Mouse (Mus musculus): ENCODE results near the gene Bmt2.

Bmt2 gene

DNA sequence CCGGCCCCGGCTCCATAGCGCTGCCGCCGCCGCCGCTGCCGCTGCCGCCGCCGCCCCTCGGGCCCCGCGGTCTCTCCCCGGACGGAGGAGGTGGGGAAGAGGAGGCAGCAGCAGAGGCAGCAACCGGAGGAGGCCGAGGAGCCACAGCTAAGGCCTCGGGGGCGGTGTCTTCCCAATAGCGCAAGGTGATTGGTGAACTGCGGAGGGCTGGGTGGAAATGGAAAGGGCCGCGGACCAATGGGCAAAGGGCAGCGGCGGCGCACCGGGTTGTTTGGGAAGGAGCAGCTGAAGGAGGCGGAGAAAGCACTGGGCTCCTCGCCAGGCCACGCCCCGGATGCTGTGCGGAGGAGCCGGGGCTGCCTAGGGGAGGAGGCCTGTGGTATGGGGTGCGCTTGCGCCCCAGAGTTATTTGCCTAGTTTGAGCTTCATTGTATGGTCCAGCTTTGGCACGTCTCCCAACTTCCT is at the start of gene Bmt2:
Bmt2 (minus strand) TSS at position 149 of the 465 bp plus-strand sequence.
- DNase-seq (ENCODE audit: low spot score), result peak; percentile 100

GRCm38 (mm10) chr6:13722166-13722565 is 44.4 kb upstream of the Bmt2 start:
- no peak for DNase-seq (ENCODE audit: low spot score)

DNA sequence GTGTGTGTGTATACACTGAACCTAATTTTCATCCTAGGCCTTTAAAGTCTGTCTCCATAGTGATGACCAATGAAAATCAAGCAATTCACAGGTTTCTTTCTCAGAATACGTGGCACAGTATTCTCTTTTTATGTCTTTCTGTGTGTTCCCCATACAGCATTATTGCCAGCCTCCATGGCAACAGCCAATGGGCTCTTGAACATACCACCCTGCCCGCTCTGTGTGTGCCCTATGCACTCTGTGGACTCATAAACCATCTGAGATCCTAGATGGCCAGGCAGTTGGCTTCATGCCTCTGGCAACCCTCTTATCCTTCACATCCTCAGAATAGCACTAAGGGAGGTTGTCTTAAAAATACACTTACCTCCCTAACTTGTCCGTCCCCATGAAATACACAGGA is 37.1 kb upstream of the Bmt2 start:
- DNase-seq (ENCODE audit: low spot score), result no peak

GRCm38 (mm10) chr6:13696882-13697281 is 19.1 kb upstream of the Bmt2 start:
- no peak for DNase-seq (ENCODE audit: low spot score)

DNA sequence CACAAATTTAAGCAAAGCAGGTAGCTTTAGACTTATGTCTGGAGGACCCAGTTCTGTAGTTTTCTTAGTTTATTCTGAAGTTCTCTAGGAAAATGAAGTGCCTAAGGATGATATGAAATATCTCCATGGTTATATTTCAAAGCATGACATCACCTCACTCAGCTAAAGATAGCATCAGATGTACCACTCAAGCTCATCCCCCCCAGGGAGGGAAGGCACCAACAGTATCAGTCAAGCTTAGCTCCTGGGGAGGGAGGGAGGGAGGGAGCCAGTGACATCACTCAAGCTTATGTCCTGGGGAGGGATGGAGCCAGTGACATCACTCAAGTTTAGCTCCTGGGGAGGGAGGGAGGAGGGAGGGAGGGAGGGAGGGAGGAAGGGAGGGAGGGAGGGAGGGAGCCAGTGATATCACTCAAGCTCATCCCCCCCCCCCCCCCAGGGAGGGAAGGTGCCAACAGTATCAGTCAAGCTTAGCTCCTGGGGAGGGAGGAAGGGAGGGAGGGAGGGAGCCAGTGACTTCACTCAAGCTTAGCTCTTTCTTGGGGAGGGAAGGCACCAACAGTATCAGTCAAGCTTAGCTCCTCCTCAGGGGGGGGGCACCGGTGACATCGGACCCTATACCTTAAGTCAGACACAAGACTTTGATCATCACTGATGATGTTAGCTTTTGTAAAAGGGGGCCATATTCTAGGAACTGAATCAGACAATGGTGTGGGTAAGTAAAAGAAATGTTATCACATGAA is 17.5 kb upstream of the Bmt2 start:
- DNase-seq (ENCODE audit: low spot score), result no peak

DNA sequence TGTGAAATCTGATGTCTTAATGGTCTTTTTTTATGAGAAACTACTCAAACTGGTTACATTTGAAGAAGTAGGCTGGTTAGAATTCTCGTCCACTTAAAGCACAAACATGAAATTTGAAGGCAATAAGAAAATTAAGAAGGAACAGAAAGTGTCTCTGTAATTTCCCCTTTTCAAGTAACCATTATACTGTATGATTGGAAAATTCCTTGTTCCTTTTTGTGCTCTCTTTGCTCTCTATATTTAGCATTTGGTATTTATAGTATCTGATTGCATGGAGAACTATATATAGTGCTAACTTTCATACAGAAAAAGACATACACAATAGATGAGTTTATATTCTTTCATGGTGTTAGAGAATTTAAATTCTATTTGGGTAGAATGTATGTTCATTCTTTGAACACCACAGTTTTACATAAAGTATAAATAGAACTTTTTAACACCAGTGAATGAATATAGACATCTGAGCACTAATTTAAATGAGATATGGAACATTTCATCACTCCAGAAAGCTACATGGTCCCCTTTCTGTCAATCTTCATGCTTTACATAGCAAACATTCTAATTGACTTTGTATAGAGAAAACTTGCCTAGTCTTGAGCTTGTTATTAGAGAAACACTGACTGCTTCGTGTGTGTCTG is 14.0 kb upstream of the Bmt2 start:
- DNase-seq (ENCODE audit: low spot score), result no peak

DNA sequence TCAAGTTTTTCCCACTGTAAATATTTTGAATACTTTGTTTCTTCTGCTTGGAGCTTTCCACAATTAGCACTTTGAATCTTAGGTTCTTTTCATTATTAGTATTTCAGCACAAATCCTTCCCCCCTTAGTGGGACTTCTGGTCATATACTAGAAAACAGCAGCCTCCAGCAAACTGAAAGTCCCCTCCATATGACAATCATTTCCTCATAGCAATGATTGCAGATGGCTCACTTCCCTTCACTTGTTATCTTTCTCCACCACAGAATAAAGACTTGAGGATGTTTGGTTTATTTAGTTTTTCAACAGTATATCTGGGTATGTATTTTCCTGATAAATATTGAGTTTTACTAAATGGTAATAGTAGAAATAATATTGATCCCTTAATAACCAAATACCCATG is 12.6 kb upstream of the Bmt2 start:
- DNase-seq (ENCODE audit: low spot score), result no peak

GRCm38 (mm10) chr6:13683929-13684595 is 6.3 kb upstream of the Bmt2 start:
- DNase-seq (ENCODE audit: low spot score), result no peak

DNA sequence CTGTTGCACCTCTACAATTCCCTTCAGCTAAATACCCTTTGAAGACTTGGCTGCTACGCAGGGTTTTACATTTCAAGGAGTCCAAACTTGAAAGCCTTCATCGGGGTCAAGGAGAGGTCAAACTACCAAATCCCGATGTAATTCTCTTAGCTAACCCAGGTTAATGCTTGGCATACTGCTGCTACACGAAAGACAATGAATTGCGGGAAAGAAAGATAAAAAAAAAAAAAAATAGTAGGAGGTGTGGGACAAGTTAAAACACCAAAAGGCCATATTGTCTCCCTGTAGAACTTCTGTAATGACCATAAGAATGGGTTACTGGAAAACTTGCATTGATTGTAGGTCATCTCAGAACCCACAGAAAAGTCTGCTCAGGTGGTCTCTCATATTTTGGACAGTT is 583 bp upstream of the Bmt2 start:
- no peak for DNase-seq (ENCODE audit: low spot score)

DNA sequence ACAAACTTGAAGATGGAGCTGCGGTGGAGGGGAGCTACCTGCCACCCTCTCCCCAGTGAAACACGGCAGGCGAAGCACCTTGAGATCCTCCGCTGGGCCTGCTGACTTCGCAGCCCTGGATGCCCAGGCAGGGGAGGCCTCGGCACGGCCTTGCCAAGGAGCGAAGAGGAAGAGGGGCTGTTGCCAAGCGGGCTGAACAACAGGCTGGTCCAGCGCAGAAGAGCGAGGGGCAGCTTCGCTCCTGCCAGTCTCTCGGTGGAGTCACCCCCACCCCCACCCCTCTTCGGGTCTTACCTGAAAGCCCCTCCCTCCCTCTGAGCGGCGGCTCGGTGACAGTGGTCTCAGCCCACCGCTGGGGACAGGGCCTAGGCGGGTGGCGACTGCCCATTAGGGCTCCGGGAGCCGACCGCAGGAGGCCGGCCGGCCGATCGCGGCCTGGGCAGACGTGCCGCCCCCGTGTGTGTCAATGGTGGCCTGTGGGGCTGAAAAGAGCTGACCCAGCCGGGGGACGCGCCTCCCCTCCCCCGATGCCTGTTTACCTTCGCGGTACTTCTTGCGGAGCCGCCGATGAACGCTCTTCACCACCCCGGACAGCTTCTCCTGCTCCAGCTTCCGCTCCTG is 515 bp downstream of the Bmt2 start:
- peak; percentile 46 for DNase-seq (ENCODE audit: low spot score)

DNA sequence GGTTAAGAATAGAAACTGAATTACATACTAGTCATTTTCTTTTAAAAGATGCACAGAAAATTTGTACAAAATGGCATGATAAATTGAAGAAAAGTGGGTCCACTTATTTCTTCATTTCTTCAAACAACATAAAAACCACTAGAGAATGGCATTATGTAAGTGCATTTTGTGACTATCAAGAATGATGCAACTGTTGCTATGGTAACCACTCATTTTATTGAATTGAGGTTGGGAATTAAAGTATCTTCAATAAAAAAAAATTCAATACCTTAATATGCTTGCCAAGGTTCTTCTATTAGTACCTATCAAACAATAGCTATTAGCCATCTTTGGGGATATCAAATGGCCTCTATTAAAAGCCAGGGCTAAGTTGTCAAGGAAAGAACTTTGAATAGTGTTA is 1.6 kb downstream of the Bmt2 start:
- DNase-seq (ENCODE audit: low spot score), result no peak

GRCm38 (mm10) chr6:13674600-13675305 is 3.0 kb downstream of the Bmt2 start:
- no peak for DNase-seq (ENCODE audit: low spot score)

GRCm38 (mm10) chr6:13665646-13666045 is 12.1 kb downstream of the Bmt2 start:
- no peak for DNase-seq (ENCODE audit: low spot score)

GRCm38 (mm10) chr6:13658016-13658415 is 19.8 kb downstream of the Bmt2 start:
- DNase-seq (ENCODE audit: low spot score), result no peak

- no peak for DNase-seq (ENCODE audit: low spot score)
Observed at GRCm38 (mm10) chr6:13654081-13654480, 23.7 kb downstream of the Bmt2 start.

DNA sequence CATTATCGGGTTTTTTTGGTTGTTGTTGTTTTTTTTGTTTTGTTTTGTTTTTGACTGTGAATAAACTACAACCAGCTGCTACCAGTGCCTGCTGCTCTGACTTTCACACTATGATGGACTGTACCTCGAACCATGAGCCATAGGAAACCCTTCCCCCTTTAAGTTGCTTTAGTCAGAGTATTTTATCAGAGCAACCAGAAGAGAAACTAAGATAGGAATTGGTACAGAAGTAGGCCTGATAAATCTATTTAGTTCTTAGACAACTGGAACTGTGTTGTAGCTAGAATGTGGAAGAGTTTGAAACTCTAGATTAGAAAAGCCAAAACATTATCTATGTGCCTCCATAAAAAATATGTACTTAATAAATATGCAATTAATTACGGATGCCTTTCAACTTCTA is 25.5 kb downstream of the Bmt2 start:
- DNase-seq (ENCODE audit: low spot score), result no peak

- DNase-seq (ENCODE audit: low spot score), result no peak
Observed at GRCm38 (mm10) chr6:13650854-13651253, 26.9 kb downstream of the Bmt2 start.

DNA sequence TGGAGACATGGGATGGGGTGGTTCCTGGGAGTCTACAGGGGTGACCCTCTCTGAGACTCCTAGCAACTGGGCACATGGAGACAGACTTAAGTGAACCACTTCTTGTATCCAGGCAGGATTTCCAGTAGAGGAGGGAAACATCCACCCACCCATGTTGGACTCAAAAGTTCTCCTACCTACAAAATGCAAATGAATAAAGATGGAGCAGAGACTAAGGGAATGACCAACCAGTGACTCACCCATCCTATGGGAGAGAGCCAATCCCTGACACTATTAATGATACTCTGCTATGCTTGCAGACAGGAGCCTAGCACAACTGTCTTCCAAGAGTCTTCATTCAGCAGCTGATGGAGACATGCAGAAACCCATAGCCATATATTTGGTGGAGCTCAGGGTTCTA is 29.5 kb downstream of the Bmt2 start:
- DNase-seq (ENCODE audit: low spot score), result no peak

DNA sequence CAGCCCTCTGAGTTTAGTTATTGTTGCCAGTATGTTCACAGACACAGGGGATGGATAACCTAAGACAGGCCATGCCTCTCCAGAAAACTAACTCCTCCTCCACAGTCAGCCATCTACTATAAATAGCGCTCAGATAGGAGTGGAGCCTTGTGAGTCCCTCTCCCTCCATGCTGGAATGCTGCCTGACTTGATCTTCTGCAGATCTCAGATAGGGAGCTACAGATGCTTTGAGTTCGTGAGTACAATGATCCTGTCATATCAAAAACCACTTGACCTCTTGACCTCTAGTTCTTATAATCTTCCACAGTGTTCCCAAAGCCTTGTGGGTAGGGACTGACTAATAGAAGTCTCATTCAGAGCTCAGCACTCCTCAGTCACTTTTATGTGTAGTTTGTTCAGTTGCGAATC is 41.2 kb downstream of the Bmt2 start:
- no peak for DNase-seq (ENCODE audit: low spot score)

DNA sequence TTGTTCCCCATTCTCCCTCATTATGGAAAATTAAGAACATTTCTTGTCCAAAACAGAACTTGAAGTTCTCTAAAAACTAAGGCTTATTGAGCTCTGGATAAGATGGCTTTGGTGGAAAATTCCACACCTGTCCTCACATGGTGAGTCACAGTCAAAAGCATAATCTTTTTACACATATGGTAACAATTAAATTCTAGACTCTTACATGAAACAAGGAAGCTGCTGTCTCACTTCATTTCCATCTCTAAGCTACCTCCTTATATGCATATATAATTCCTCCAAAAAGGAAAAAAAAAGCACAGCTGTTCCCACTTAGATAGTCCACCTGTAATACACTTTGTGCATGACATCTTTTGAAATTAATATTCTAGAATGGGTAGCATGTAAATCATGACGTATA is 45.2 kb downstream of the Bmt2 start:
- DNase-seq (ENCODE audit: low spot score), result no peak

GRCm38 (mm10) chr6:13630607-13631006 is 47.2 kb downstream of the Bmt2 start:
- no peak for DNase-seq (ENCODE audit: low spot score)

DNA sequence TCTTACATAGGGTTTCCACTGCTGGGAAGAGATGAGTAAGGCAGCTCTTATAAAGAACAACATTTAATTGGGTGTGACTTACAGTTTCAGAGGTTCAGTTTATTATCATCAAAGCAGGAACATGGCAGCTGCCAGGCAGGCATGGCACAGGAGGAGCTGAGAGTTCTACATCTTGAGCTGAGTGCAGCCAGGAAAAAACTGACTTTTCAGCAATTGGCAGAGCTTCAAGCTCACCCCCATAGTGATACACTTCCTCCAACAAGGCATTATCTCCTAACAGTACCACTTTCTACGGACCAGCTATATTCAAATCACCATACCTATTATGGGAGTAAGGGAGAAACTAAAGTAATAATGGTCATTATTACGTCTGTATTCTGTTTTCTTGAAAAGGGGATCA is 58.1 kb downstream of the Bmt2 start:
- DNase-seq (ENCODE audit: low spot score), result no peak

All from layer of hippocampus, adult 11-12 months (tissue).